Mouse (Mus musculus) left cerebral cortex, postnatal 4 days (tissue): ENCODE measurements at regions not wholly inside any gene's neighbourhood (a gene's known extent, or its start where the extent isn't known, plus 50 kb on each side); places are given as distances from the start of the nearest gene placed in this dataset.

Experiments used
- DNase-seq: peaks from one replicate; pipeline ENCODE4 v3.0.0-alpha.2; 2022
- intact Hi-C: fragments of 180-260 bp; cut with DNase I; formaldehyde crosslinking; loops from one replicate; pipeline ENCODE4 v1.15.1; 2025

- intact Hi-C loops = no loop called here
- DNase-seq = no peak
These were observed 1198.6 kb downstream of the Epha7 start for GRCm38 (mm10) chr4:30011386-30012135.

GRCm38 (mm10) chr4:30039424-30040172, 1226.7 kb downstream of the Epha7 start:
- no peak for DNase-seq
- intact Hi-C loops = loop anchor here (5.0 kb wide), 1 partner anchor 562 kb away; no protein-coding TSS in a partner anchor

GRCm38 (mm10) chr4:30064987-30065386, 1252.1 kb downstream of the Epha7 start:
- intact Hi-C loops = no loop called here
- DNase-seq = no peak

- intact Hi-C loops = no loop called here
- peak; percentile 33 for DNase-seq
These were observed 1286.2 kb downstream of the Epha7 start for GRCm38 (mm10) chr4:30099166-30099565.

- intact Hi-C loops = no loop called here
- peak; percentile 28 for DNase-seq
These were observed 1320.1 kb downstream of the Epha7 start for GRCm38 (mm10) chr4:30133011-30133410.
